Mouse (Mus musculus) embryonic facial prominence, embryonic 11.5 days (tissue): ENCODE measurements around the gene Erc2. TPM values are rescaled to one million over a fixed set of nuclear protein-coding genes. Genes with fewer than 3 reads are reported as not detected.
A peak's percentile ranks its signal among the peaks of the same experiment; 100 is the strongest.

Experiments used
- ATAC-seq: fragments of 200-750 bp; cut with Nextera tagmentation; replicated peaks from 2 replicates; pipeline ENCODE4 v1.8.0; 2017; ENCODE audit warnings: low read depth; ENCODE audit not compliant: insufficient number of reproducible peaks, low FRiP score, low TSS enrichment
- DNase-seq: peaks from one replicate; pipeline ENCODE4 v3.0.0-alpha.2; 2015; ENCODE audit warnings: low spot score
- H3K27ac ChIP-seq: fragments of 300-500 bp; sonication (generic); replicated peaks from 2 replicates; pipeline ENCODE4 v1.5.1; 2014; ENCODE audit warnings: mild to moderate bottlenecking, low read depth, low read length, control low read depth
- H3K27me3 ChIP-seq: fragments of 300-500 bp; sonication (generic); 2 replicates; pipeline ENCODE4 v1.6.1; 2014; ENCODE audit warnings: mild to moderate bottlenecking, low read length, moderate library complexity, mixed read lengths; ENCODE audit not compliant: control insufficient read depth, insufficient read depth
- H3K36me3 ChIP-seq: fragments of 300-500 bp; sonication (generic); replicated peaks from 2 replicates; pipeline ENCODE4 v1.6.1; 2014; ENCODE audit warnings: low read depth, mild to moderate bottlenecking, low read length, moderate library complexity, mixed read lengths; ENCODE audit not compliant: control insufficient read depth, insufficient read depth
- H3K4me1 ChIP-seq: fragments of 300-500 bp; sonication (generic); 2 replicates; pipeline ENCODE4 v1.6.1; 2014; ENCODE audit warnings: low read length, mixed read lengths; ENCODE audit not compliant: control insufficient read depth, insufficient read depth
- H3K4me2 ChIP-seq: fragments of 300-500 bp; sonication (generic); 2 replicates; pipeline ENCODE4 v1.6.1; 2014; ENCODE audit warnings: low read depth, mild to moderate bottlenecking, control low read depth, low read length, moderate library complexity
- H3K4me3 ChIP-seq: fragments of 300-500 bp; sonication (generic); 2 replicates; pipeline ENCODE4 v1.5.1; 2014; ENCODE audit warnings: low read depth, low read length, control low read depth
- H3K9ac ChIP-seq: fragments of 300-500 bp; sonication (generic); replicated peaks from 2 replicates; pipeline ENCODE4 v1.6.1; 2014; ENCODE audit warnings: mild to moderate bottlenecking, control low read depth, low read length
- H3K9me3 ChIP-seq: fragments of 300-500 bp; sonication (generic); replicated peaks from 2 replicates; pipeline ENCODE4 v1.6.1; 2016; ENCODE audit warnings: mild to moderate bottlenecking, low read length, inconsistent platforms, mixed read lengths; ENCODE audit not compliant: control insufficient read depth
- WGBS: fragments of 180-500 bp; shearing (Covaris S2); extraction: QIAGEN DNeasy Blood & Tissue Kit; methylation state at CpG from one replicate; pipeline ENCODE4 v1.1.7; 2014; 5-methylcytosine and 5-hydroxymethylcytosine counted together
- polyA plus RNA-seq: library from polyadenylated mRNA; unstranded; fragments of >200 nt; fragmentation: Nextera tagmentation; extraction: Ambion mirVana; gene quantifications from 2 replicates; pipeline ENCODE4 v1.2.1, GENCODE M21; 2014

Erc2 gene
- polyA plus RNA-seq, 1 experiment from 2014 or later, result 5.2 TPM

- no peaks in the 10 kb centered on the region for H3K27me3 ChIP-seq
- no peak for DNase-seq
Measured at GRCm38 (mm10) chr14:28328512-28328911, 706.3 kb downstream of the Erc2 start.

GRCm38 (mm10) chr14:28331108-28331507, 708.9 kb downstream of the Erc2 start:
- no peak overlapping the region for H3K4me2 ChIP-seq
- ATAC-seq, result no peak
- H3K4me1 ChIP-seq, result peaks cover 3% of the 10 kb centered on the region; the same call in 1 of the 2 replicates
- no peaks in the 10 kb centered on the region for H3K36me3 ChIP-seq
- 86% methylated on average over 5 of the region's 5 CpGs for WGBS
- no peaks in the 10 kb centered on the region for H3K27me3 ChIP-seq
- no peak overlapping the region for H3K4me3 ChIP-seq
- no peak overlapping the region for H3K27ac ChIP-seq
- no peaks in the 10 kb centered on the region for H3K9me3 ChIP-seq
- no peak overlapping the region for H3K9ac ChIP-seq
- no peak for DNase-seq

More at GRCm38 (mm10) chr14:28328512-28328911, 706.3 kb downstream of the Erc2 start:
- no peak for ATAC-seq
- Histone ChIP-seq H3K9ac (no peak overlapping the region), H3K27ac (no peak overlapping the region), H3K4me1 (peaks cover 3% of the 10 kb centered on the region; the same call in 1 of the 2 replicates), H3K36me3 (no peaks in the 10 kb centered on the region), H3K9me3 (no peaks in the 10 kb centered on the region), H3K4me3 (no peak overlapping the region), H3K4me2 (no peak overlapping the region)
- 49% methylated on average over 8 of the region's 8 CpGs for WGBS

DNA sequence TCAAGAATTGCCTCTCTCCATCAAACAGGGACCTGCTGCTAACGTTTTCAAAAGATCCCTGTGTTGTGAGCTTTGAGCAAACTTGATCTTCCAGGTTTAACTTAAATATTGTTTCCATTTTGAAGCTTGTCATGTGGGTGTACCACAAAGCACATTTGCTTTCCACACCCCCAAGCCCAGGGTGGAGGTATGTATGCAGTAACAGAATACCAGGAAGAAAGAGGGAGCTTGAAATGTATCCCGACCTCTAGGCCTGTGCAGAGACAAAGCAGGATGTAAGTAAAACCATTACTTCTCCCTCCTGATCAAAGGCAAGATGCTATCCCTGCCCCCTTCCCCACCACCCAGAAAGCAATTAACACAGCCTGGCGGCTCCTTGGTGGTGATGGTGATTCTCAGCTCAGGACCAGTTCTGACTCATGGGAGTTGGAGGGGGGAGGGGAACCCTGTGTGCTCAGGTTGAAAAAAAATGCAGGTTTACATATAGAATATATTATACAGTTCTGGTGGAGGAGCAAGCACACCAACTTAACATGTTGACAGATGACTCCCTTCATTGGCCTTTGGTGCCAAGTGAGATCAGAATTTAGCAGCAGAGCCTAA, 710.2 kb downstream of the Erc2 start:
- WGBS, result 11% methylated on average over 3 of the region's 3 CpGs
- no peak overlapping the region for H3K4me3 ChIP-seq
- no peaks in the 10 kb centered on the region for H3K27me3 ChIP-seq
- DNase-seq, result peak; percentile 53
- peaks cover 3% of the 10 kb centered on the region; the same call in 1 of the 2 replicates for H3K4me1 ChIP-seq
- H3K9me3 ChIP-seq, result no peaks in the 10 kb centered on the region
- ATAC-seq, result no peak; the same call in 1 of the 2 replicates
- no peak overlapping the region for H3K27ac ChIP-seq
- no peaks in the 10 kb centered on the region for H3K36me3 ChIP-seq
- H3K4me2 ChIP-seq, result no peak overlapping the region
- no peak overlapping the region for H3K9ac ChIP-seq

DNA sequence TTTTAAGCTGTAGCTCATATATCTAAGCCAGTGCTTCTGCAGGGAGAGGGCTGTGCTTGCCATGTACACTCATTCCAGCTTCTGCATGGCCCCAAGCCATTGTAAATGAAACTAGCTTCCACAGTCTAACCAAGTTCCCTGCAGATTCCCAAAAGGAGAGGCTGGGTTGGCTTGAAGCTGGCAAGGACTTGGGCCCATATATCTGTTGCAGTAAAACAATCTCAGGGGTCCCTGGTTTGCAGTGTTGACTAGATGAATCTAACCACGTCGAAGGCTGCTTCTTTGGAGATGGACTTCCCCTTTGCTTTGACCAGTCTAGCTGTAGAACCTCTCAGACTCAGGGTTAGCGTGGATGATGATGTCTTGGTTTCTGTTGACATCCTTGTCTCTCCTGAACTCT, 716.9 kb downstream of the Erc2 start:
- ATAC-seq, result no peak
- H3K9ac ChIP-seq, result no peak overlapping the region
- no peak overlapping the region for H3K4me3 ChIP-seq
- H3K27me3 ChIP-seq, result no peaks in the 10 kb centered on the region
- 94% methylated on average over 3 of the region's 3 CpGs for WGBS
- no peak overlapping the region for H3K4me2 ChIP-seq
- H3K27ac ChIP-seq, result no peak overlapping the region
- H3K36me3 ChIP-seq, result no peaks in the 10 kb centered on the region
- no peaks in the 10 kb centered on the region for H3K9me3 ChIP-seq
- no peaks in the 10 kb centered on the region for H3K4me1 ChIP-seq
- DNase-seq, result no peak

DNA sequence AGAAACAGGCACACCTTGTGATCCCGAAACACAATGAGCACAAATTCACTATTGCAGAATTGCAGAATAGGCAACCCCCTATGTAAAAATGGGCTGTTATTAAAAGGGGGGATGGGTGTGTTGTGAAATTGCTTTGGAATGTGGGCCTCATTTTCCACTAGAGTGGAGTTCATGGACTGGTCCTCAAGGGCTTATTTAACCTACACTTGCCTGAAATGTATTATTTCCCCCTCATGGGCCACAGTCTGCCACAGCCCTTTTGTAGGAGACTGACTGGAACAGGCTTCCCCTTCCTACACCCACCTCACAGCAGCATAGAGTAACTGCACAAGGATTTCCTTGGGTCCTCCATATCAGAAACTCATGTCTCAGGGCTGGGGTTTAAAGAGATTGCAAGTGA, 726.9 kb downstream of the Erc2 start:
- Histone ChIP-seq H3K4me3 (no peak overlapping the region), H3K4me2 (no peak overlapping the region), H3K4me1 (no peaks in the 10 kb centered on the region), H3K9ac (no peak overlapping the region), H3K27me3 (no peaks in the 10 kb centered on the region), H3K36me3 (no peaks in the 10 kb centered on the region), H3K9me3 (no peaks in the 10 kb centered on the region), H3K27ac (no peak overlapping the region)
- DNase-seq (peak; percentile 44), ATAC-seq (no peak)
- 59% methylated on average over 1 of the region's 1 CpGs for WGBS

DNA sequence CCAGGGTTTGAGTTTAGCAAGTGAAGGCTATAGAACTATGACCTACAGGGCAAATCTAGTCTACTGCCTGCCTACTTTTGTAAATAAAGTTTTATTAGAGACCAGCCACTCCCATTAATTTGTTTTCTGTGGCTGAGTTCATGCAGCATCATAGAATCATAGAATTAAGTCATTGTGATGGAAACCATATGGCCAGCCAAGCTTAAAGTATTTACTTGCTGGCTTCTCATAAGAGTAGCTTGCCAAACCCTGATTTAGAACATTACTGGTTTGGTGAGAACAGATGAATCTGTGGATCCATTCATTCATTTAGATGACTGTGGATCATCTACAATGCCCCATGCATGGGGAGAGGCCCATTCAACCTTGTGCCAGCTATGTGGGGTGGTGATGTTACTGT, 733.8 kb downstream of the Erc2 start:
- Histone ChIP-seq H3K4me1 (no peaks in the 10 kb centered on the region), H3K4me3 (no peak overlapping the region), H3K27me3 (no peaks in the 10 kb centered on the region), H3K9ac (no peak overlapping the region), H3K36me3 (no peaks in the 10 kb centered on the region), H3K9me3 (no peaks in the 10 kb centered on the region), H3K4me2 (no peak overlapping the region), H3K27ac (no peak overlapping the region)
- ATAC-seq (no peak), DNase-seq (no peak)

GRCm38 (mm10) chr14:28359502-28359901, 737.3 kb downstream of the Erc2 start:
- DNase-seq, result no peak
- WGBS, result 65% methylated on average over 4 of the region's 4 CpGs

DNA sequence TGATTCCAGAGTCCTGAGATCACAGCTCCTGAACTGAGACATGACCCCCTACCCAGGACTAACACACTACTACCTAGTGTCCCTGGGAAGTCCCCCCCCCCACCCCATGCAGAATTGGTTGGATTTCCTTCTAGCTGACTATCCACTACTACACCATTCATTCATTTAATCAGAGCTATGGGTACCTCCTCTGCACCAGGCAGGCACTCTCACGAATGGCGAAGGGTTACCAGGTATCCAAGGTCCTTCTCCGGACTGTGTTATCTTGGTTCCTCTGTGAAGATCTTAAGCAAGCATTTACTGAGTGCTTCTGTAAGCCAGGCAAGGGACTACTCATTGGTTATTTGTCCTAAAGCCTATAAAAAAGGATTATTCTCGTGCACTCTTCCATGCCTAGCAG, 737.8 kb downstream of the Erc2 start:
- Histone ChIP-seq H3K9ac (no peak overlapping the region), H3K27me3 (no peaks in the 10 kb centered on the region), H3K27ac (no peak overlapping the region), H3K4me2 (no peak overlapping the region), H3K9me3 (no peaks in the 10 kb centered on the region), H3K4me3 (no peak overlapping the region), H3K4me1 (no peaks in the 10 kb centered on the region), H3K36me3 (no peaks in the 10 kb centered on the region)
- WGBS, result 91% methylated on average over 4 of the region's 4 CpGs
- DNase-seq (no peak), ATAC-seq (no peak)

More at GRCm38 (mm10) chr14:28359502-28359901, 737.3 kb downstream of the Erc2 start:
- H3K9me3 ChIP-seq, result no peaks in the 10 kb centered on the region
- ATAC-seq, result no peak
- H3K9ac ChIP-seq, result no peak overlapping the region
- no peaks in the 10 kb centered on the region for H3K36me3 ChIP-seq
- no peaks in the 10 kb centered on the region for H3K27me3 ChIP-seq
- H3K27ac ChIP-seq, result no peak overlapping the region
- no peaks in the 10 kb centered on the region for H3K4me1 ChIP-seq
- no peak overlapping the region for H3K4me2 ChIP-seq
- H3K4me3 ChIP-seq, result no peak overlapping the region
